Mouse (Mus musculus): ENCODE results near the gene Hils1. TPM values are rescaled to one million over a fixed set of nuclear protein-coding genes. Genes with fewer than 3 reads are reported as not detected.

Hils1 gene
- polyA plus RNA-seq, 1 experiment from 2014 or later, result 0.24 TPM

GRCm38 (mm10) chr11:94941776-94942175 lies 25.6 kb upstream of the Hils1 start:
- H3K9ac ChIP-seq (ENCODE audit: low read depth, low read length), result no peak overlapping the region
- no peak overlapping the region for H3K4me3 ChIP-seq (ENCODE audit: low read depth, low read length)
- no peak for ATAC-seq (replicated peaks; ENCODE audit: insufficient number of reproducible peaks, low FRiP score, low TSS enrichment)
- no peak overlapping the region for H3K27ac ChIP-seq (ENCODE audit: low read depth, low read length)
- H3K4me1 ChIP-seq (ENCODE audit: control insufficient read depth, insufficient read depth, low read length), result peaks cover 10% of the 10 kb centered on the region; the same call in 1 of the 2 replicates
- H3K27me3 ChIP-seq (ENCODE audit: control insufficient read depth, insufficient read depth, low read length), result peaks cover 17% of the 10 kb centered on the region
- H3K4me2 ChIP-seq, result no peak overlapping the region
- 70% methylated on average over 8 of the region's 8 CpGs for WGBS (ENCODE audit: insufficient replicate concordance)
- no peaks in the 10 kb centered on the region for H3K36me3 ChIP-seq (ENCODE audit: control insufficient read depth, insufficient read depth, low read length)
- H3K9me3 ChIP-seq (replicated peaks; ENCODE audit: control insufficient read depth, low read length), result no peaks in the 10 kb centered on the region

GRCm38 (mm10) chr11:94942282-94943023 lies 24.9 kb upstream of the Hils1 start:
- Histone ChIP-seq H3K4me1 (ENCODE audit: control insufficient read depth, insufficient read depth, low read length) (peaks cover 5% of the 10 kb centered on the region; the same call in 1 of the 2 replicates), H3K9me3 (replicated peaks; ENCODE audit: control insufficient read depth, low read length) (no peaks in the 10 kb centered on the region), H3K9ac (ENCODE audit: low read depth, low read length) (no peak overlapping the region), H3K27ac (ENCODE audit: low read depth, low read length) (no peak overlapping the region), H3K4me2 (no peak overlapping the region), H3K36me3 (ENCODE audit: control insufficient read depth, insufficient read depth, low read length) (peaks cover 5% of the 10 kb centered on the region; the same call in 1 of the 2 replicates), H3K4me3 (ENCODE audit: low read depth, low read length) (no peak overlapping the region), H3K27me3 (ENCODE audit: control insufficient read depth, insufficient read depth, low read length) (peaks cover 20% of the 10 kb centered on the region)
- 43% methylated on average over 13 of the region's 13 CpGs for WGBS (ENCODE audit: insufficient replicate concordance)
- no peak for ATAC-seq (replicated peaks; ENCODE audit: insufficient number of reproducible peaks, low FRiP score, low TSS enrichment)

GRCm38 (mm10) chr11:94943054-94943453 lies 24.3 kb upstream of the Hils1 start:
- Histone ChIP-seq H3K9me3 (replicated peaks; ENCODE audit: control insufficient read depth, low read length) (no peaks in the 10 kb centered on the region), H3K27me3 (ENCODE audit: control insufficient read depth, insufficient read depth, low read length) (peaks cover 20% of the 10 kb centered on the region), H3K4me3 (ENCODE audit: low read depth, low read length) (no peak overlapping the region), H3K9ac (ENCODE audit: low read depth, low read length) (no peak overlapping the region), H3K36me3 (ENCODE audit: control insufficient read depth, insufficient read depth, low read length) (peaks cover 6% of the 10 kb centered on the region; the same call in 1 of the 2 replicates), H3K4me2 (no peak overlapping the region), H3K27ac (ENCODE audit: low read depth, low read length) (no peak overlapping the region), H3K4me1 (ENCODE audit: control insufficient read depth, insufficient read depth, low read length) (no peaks in the 10 kb centered on the region)
- no peak for ATAC-seq (replicated peaks; ENCODE audit: insufficient number of reproducible peaks, low FRiP score, low TSS enrichment)
- WGBS (ENCODE audit: insufficient replicate concordance), result 72% methylated on average over 15 of the region's 15 CpGs

- no peaks in the 10 kb centered on the region for H3K4me1 ChIP-seq (ENCODE audit: control insufficient read depth, insufficient read depth, low read length)
- ATAC-seq (replicated peaks; ENCODE audit: insufficient number of reproducible peaks, low FRiP score, low TSS enrichment), result no peak
- peaks cover 6% of the 10 kb centered on the region; the same call in 1 of the 2 replicates for H3K36me3 ChIP-seq (ENCODE audit: control insufficient read depth, insufficient read depth, low read length)
- H3K4me3 ChIP-seq (ENCODE audit: low read depth, low read length), result no peak overlapping the region
- no peaks in the 10 kb centered on the region for H3K9me3 ChIP-seq (replicated peaks; ENCODE audit: control insufficient read depth, low read length)
- 30% methylated on average over 8 of the region's 8 CpGs for WGBS (ENCODE audit: insufficient replicate concordance)
- H3K27ac ChIP-seq (ENCODE audit: low read depth, low read length), result peak overlapping the region; percentile 0; the same call in 1 of the 2 replicates
- no peak overlapping the region for H3K9ac ChIP-seq (ENCODE audit: low read depth, low read length)
- peaks cover 17% of the 10 kb centered on the region for H3K27me3 ChIP-seq (ENCODE audit: control insufficient read depth, insufficient read depth, low read length)
- H3K4me2 ChIP-seq, result no peak overlapping the region
These were observed 23.1 kb upstream of the Hils1 start for GRCm38 (mm10) chr11:94944295-94944694.

DNA sequence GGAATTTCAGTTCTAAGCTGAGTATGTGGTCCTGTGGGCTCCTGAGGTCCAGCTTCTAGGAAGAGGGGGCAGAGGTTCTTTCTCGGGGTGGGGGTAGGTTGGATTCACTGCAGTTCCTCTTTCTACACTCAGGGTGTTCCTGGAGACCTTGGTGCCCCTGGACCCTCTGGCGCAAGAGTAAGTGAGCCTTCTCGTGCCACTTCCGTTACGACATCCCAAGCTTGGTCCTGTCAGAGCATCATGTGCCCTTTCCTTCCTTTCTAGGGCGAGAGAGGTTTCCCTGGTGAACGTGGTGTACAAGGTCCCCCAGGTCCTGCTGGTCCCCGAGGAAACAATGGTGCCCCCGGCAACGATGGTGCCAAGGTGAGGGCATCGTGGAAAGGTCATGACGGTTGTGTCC lies 22.2 kb upstream of the Hils1 start:
- WGBS (ENCODE audit: insufficient replicate concordance), result 77% methylated on average over 12 of the region's 12 CpGs
- ATAC-seq (replicated peaks; ENCODE audit: insufficient number of reproducible peaks, low FRiP score, low TSS enrichment), result no peak
- H3K27ac ChIP-seq (ENCODE audit: low read depth, low read length), result no peak overlapping the region
- H3K4me3 ChIP-seq (ENCODE audit: low read depth, low read length), result no peak overlapping the region
- no peaks in the 10 kb centered on the region for H3K4me1 ChIP-seq (ENCODE audit: control insufficient read depth, insufficient read depth, low read length)
- no peak overlapping the region for H3K9ac ChIP-seq (ENCODE audit: low read depth, low read length)
- H3K36me3 ChIP-seq (ENCODE audit: control insufficient read depth, insufficient read depth, low read length), result peaks cover 6% of the 10 kb centered on the region; the same call in 1 of the 2 replicates
- H3K9me3 ChIP-seq (replicated peaks; ENCODE audit: control insufficient read depth, low read length), result no peaks in the 10 kb centered on the region
- H3K4me2 ChIP-seq, result no peak overlapping the region
- peaks cover 13% of the 10 kb centered on the region for H3K27me3 ChIP-seq (ENCODE audit: control insufficient read depth, insufficient read depth, low read length)

GRCm38 (mm10) chr11:94952169-94952568 lies 15.2 kb upstream of the Hils1 start:
- no peak for ATAC-seq (replicated peaks; ENCODE audit: insufficient number of reproducible peaks, low FRiP score, low TSS enrichment)
- no peak overlapping the region for H3K4me3 ChIP-seq (ENCODE audit: low read depth, low read length)
- H3K27ac ChIP-seq (ENCODE audit: low read depth, low read length), result no peak overlapping the region
- H3K9me3 ChIP-seq (replicated peaks; ENCODE audit: control insufficient read depth, low read length), result no peaks in the 10 kb centered on the region
- H3K27me3 ChIP-seq (ENCODE audit: control insufficient read depth, insufficient read depth, low read length), result peaks cover 10% of the 10 kb centered on the region; the same call in 1 of the 2 replicates
- no peak overlapping the region for H3K9ac ChIP-seq (ENCODE audit: low read depth, low read length)
- 21% methylated on average over 6 of the region's 6 CpGs for WGBS (ENCODE audit: insufficient replicate concordance)
- H3K36me3 ChIP-seq (ENCODE audit: control insufficient read depth, insufficient read depth, low read length), result peaks cover 4% of the 10 kb centered on the region; the same call in 1 of the 2 replicates
- no peak overlapping the region for H3K4me2 ChIP-seq
- peaks cover 2% of the 10 kb centered on the region; the same call in 1 of the 2 replicates for H3K4me1 ChIP-seq (ENCODE audit: control insufficient read depth, insufficient read depth, low read length)

DNA sequence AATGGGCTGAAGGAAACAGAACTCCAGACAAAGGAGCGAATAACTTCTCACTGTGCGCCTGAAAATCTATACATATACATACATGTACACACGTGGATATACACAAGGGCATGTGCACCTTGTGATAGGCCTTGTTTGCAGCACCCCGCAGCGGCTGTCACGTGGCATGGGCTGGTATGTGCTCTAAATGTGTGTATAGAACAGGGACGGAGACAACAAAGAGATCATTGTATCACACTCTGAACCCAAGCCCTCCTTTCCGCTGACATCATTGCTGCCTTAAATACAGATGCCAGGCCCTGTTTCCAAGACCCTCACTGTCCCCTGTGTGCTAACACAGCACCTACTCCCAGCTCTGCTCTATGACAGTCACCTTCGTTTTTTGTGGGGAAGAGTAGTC lies 12.3 kb upstream of the Hils1 start:
- Histone ChIP-seq H3K4me1 (ENCODE audit: control insufficient read depth, insufficient read depth, low read length) (peaks cover 9% of the 10 kb centered on the region; the same call in 1 of the 2 replicates), H3K9ac (ENCODE audit: low read depth, low read length) (no peak overlapping the region), H3K4me3 (ENCODE audit: low read depth, low read length) (no peak overlapping the region), H3K27ac (ENCODE audit: low read depth, low read length) (no peak overlapping the region), H3K9me3 (replicated peaks; ENCODE audit: control insufficient read depth, low read length) (no peaks in the 10 kb centered on the region), H3K4me2 (no peak overlapping the region), H3K36me3 (ENCODE audit: control insufficient read depth, insufficient read depth, low read length) (no peaks in the 10 kb centered on the region), H3K27me3 (ENCODE audit: control insufficient read depth, insufficient read depth, low read length) (0 out of 2 replicates have a peak, but pooled peaks cover 4% of the 10 kb centered on the region)
- 64% methylated on average over 9 of the region's 9 CpGs for WGBS (ENCODE audit: insufficient replicate concordance)
- no peak for ATAC-seq (replicated peaks; ENCODE audit: insufficient number of reproducible peaks, low FRiP score, low TSS enrichment)

- peaks cover 7% of the 10 kb centered on the region; the same call in 1 of the 2 replicates for H3K4me1 ChIP-seq (ENCODE audit: control insufficient read depth, insufficient read depth, low read length)
- H3K27me3 ChIP-seq (ENCODE audit: control insufficient read depth, insufficient read depth, low read length), result 0 out of 2 replicates have a peak, but pooled peaks cover 2% of the 10 kb centered on the region
- no peaks in the 10 kb centered on the region for H3K36me3 ChIP-seq (ENCODE audit: control insufficient read depth, insufficient read depth, low read length)
- no peak overlapping the region for H3K4me3 ChIP-seq (ENCODE audit: low read depth, low read length)
- WGBS (ENCODE audit: insufficient replicate concordance), result 77% methylated on average over 9 of the region's 9 CpGs
- H3K27ac ChIP-seq (ENCODE audit: low read depth, low read length), result peak overlapping the region; percentile 50; the same call in 1 of the 2 replicates
- H3K4me2 ChIP-seq, result no peak overlapping the region
- H3K9me3 ChIP-seq (replicated peaks; ENCODE audit: control insufficient read depth, low read length), result no peaks in the 10 kb centered on the region
- H3K9ac ChIP-seq (ENCODE audit: low read depth, low read length), result no peak overlapping the region
- no peak for ATAC-seq (replicated peaks; ENCODE audit: insufficient number of reproducible peaks, low FRiP score, low TSS enrichment)
These were observed 9.7 kb upstream of the Hils1 start for GRCm38 (mm10) chr11:94957693-94958064.

Data from heart, embryonic 11.5 days (tissue).